Mouse (Mus musculus): Measurements from ENCODE around the gene Chek1. TPM values are rescaled to one million over a fixed set of nuclear protein-coding genes. Genes with fewer than 3 reads are reported as not detected.

Chek1 gene
- 11.1 and 18.9 TPM in 2 replicates for total RNA-seq (2023)

DNA sequence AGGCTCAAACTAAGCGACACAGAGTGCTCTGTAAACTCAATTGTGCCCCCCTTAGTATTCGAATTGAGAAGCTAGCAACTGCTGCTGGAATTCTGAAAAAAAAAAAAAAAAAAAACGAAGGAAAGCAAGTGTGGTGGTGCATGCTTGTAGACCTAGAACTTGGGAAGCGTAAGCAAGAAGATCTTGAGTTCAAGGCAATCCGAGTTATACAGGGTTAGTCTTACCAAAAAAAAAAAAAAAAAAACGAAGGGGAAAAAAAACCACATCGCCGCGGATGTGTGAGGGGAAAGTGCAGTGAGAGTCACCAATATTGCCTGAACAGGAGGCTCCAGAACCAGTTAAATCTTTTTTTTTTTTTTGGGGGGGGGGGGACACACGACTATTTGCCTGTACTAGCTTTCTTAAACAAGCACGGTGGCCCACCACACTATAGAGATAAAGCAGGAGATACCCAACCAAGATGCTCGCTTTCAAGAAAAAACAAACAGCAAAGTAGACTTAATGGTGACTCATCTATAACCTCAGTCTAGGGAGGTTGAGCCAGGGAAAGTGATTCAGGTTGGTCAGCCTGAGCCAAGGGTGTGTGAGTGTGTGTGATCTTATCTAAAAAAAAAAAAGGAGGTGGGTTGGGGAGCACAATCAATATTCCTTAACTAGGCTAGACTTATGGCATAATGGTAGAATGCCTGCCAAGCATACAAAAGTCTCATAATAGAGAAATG lies at the start of gene Chek1:
Gene Chek1, minus strand, starts transcription at position 32 of the 722 bp plus-strand sequence.

GRCm38 (mm10) chr9:36767203-36768143 lies 40.6 kb upstream of the Chek1 start, which contains the start of gene Stt3a:
Stt3a (minus strand) TSS chr9:36767679.

DNA sequence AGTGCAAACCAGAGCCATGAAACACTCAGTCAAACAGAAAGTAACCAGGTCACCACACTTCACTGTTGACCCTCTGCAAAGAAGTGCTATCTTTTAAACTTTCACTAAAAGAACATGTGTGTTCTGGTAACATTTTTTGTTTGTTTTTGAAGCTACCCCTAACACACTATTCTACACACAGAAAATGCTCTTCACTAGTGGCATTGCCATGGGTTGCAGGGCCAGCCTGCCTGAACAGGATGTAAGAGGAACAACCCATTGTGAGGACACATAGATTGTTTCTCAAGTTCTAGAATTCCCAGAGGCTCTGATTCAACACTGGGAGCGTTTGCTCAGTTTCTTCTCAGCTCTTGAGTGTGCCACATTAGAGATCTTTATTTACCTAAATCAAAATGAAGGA lies 33.9 kb downstream of the Chek1 start, which contains the start of gene Acrv1:
Gene Acrv1, plus strand, starts transcription at position 301 of the 400 bp plus-strand sequence.

Other genes with a start within 250 kb of the Chek1 start
- not detected in 2 replicates for gene Gm5615, start 185.1 kb downstream of the Chek1 start, total RNA-seq (2023)
- not detected in 2 replicates for gene Gm17689, start 144.4 kb downstream of the Chek1 start, total RNA-seq (2023)
- not detected in 2 replicates for gene A630095E13Rik, start 83.7 kb downstream of the Chek1 start, total RNA-seq (2023)
- not detected in 2 replicates for gene Acrv1, start 33.8 kb downstream of the Chek1 start, total RNA-seq (2023)
- 123 and 167 TPM in 2 replicates for gene Stt3a, start 40.6 kb upstream of the Chek1 start, total RNA-seq (2023)
- gene Ei24, start 70.3 kb upstream of the Chek1 start, total RNA-seq (2023), result 19.2 and 19.8 TPM in 2 replicates
- gene Fez1, start 94.8 kb upstream of the Chek1 start, total RNA-seq (2023), result not detected in 2 replicates

Data from neutrophil, adult 65 days (primary cell).